Comparison of ENCODE assay signal across 1 mouse cellular context in the genomic region with DNA sequence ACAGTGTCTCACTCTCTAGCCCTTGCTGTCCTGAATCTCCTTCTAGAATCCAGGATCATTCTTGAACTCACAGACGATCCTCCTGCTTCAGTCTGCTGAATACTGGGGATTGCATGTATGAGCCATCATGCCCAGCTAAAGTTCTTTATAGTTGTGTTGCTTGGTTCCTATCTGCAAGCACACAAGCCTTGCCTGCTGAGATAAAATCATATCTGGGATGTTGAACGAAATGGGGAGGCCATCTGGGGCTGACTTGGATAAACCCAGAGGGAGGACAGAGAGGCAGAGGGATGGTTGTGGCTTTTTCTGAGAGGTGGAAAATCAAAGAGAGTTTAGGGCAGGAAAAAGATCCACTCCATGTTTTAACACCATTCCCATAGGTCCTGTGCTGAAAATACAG.
TF ChIP-seq lines count a peak whose summit lies in the region.

No protein-coding gene starts in this region.

TF ChIP-seq in MEL, 35 proteins besides CTCF, POLR2A, EP300 and RAD21:
- TF ChIP-seq TCF12 (IDR thresholded peaks at IDR 0.05; ENCODE audit: low read depth, low read length) (peak; percentile 90), GATA1 (IDR thresholded peaks at IDR 0.05; ENCODE audit: low read depth, low read length) (peak; percentile 82), ETS1 (IDR thresholded peaks at IDR 0.05; ENCODE audit: low read depth, low read length) (peak; percentile 53; the same call in 1 of the 2 replicates), MAFK (IDR thresholded peaks at IDR 0.05; ENCODE audit: borderline replicate concordance, low read depth, low read length) (no peak), RCOR1 (IDR thresholded peaks at IDR 0.05; ENCODE audit: low read depth, low read length) (0 out of 2 replicates have a peak, but pooled peaks have one; percentile 46), MEF2A (IDR thresholded peaks at IDR 0.05; ENCODE audit: extremely low read depth, insufficient replicate concordance, low read depth, low read length, poor library complexity, severe bottlenecking) (no peak)
